Mouse (Mus musculus) lung, postnatal 0 days (tissue): ENCODE results near the gene Lhfpl2. TPM values are rescaled to one million over a fixed set of nuclear protein-coding genes. Genes with fewer than 3 reads are reported as not detected.

ENCODE experiments used
- ATAC-seq: fragments of 200-750 bp; cut with Nextera tagmentation; 2 replicates; pipeline ENCODE4 v1.8.0; 2017; ENCODE audit warnings: moderate library complexity
- DNase-seq: peaks from one replicate; pipeline ENCODE4 v3.0.0-alpha.2; 2016; ENCODE audit warnings: low spot score
- H3K27ac ChIP-seq: fragments of 300-500 bp; sonication (generic); 2 replicates; pipeline ENCODE4 v1.5.1; 2014; ENCODE audit warnings: antibody characterized with exemption, mild to moderate bottlenecking, low read length, mixed read lengths
- H3K27me3 ChIP-seq: fragments of 300-500 bp; sonication (generic); replicated peaks from 2 replicates; pipeline ENCODE4 v1.6.1; 2014; ENCODE audit warnings: low read length, mixed read lengths; ENCODE audit not compliant: insufficient read depth
- H3K36me3 ChIP-seq: fragments of 300-500 bp; sonication (generic); 2 replicates; pipeline ENCODE4 v1.6.1; 2014; ENCODE audit warnings: low read length, mixed read lengths; ENCODE audit not compliant: insufficient read depth
- H3K4me1 ChIP-seq: fragments of 300-500 bp; sonication (generic); 2 replicates; pipeline ENCODE4 v1.6.1; 2014; ENCODE audit warnings: antibody characterized with exemption, low read depth, low read length, mixed read lengths; ENCODE audit not compliant: insufficient read depth
- H3K4me2 ChIP-seq: fragments of 300-500 bp; sonication (generic); replicated peaks from 2 replicates; pipeline ENCODE4 v1.6.1; 2014; ENCODE audit warnings: low read depth, mild to moderate bottlenecking, low read length, moderate library complexity, mixed read lengths
- H3K4me3 ChIP-seq: fragments of 300-500 bp; sonication (generic); 2 replicates; pipeline ENCODE4 v1.5.1; 2014; ENCODE audit warnings: low read depth, low read length
- H3K9ac ChIP-seq: fragments of 300-500 bp; sonication (generic); replicated peaks from 2 replicates; pipeline ENCODE4 v1.6.1; 2014; ENCODE audit warnings: low read depth, mild to moderate bottlenecking
- H3K9me3 ChIP-seq: fragments of 300-500 bp; sonication (generic); 2 replicates; pipeline ENCODE4 v1.6.1; 2016; ENCODE audit warnings: low read length, mixed read lengths
- CTCF ChIP-seq: IDR thresholded peaks from 2 replicates; pipeline ENCODE4 v1.5.1; 2016; ENCODE audit warnings: antibody characterized with exemption, mild to moderate bottlenecking
- EP300 ChIP-seq: IDR thresholded peaks from 2 replicates; pipeline ENCODE4 v1.6.1; 2016; ENCODE audit warnings: antibody characterized with exemption, mild to moderate bottlenecking, control low read depth
- WGBS: fragments of 180-500 bp; shearing (Covaris S2); extraction: QIAGEN DNeasy Blood & Tissue Kit; methylation state at CpG from one replicate; pipeline ENCODE4 v1.1.7; 2014; 5-methylcytosine and 5-hydroxymethylcytosine counted together
- polyA plus RNA-seq: library from polyadenylated mRNA; unstranded; fragments of >200 nt; fragmentation: Nextera tagmentation; extraction: Ambion mirVana; gene quantifications from 2 replicates; pipeline ENCODE4 v1.2.1, GENCODE M21; 2015

The Lhfpl2 gene
- polyA plus RNA-seq, 1 experiment from 2014 or later, result 19.9 TPM

GRCm38 (mm10) chr13:94173633-94174576, 116.3 kb downstream of the Lhfpl2 start:
- Histone ChIP-seq H3K9me3 (no peaks in the 10 kb centered on the region), H3K27ac (no peak overlapping the region), H3K4me3 (peak overlapping the region; percentile 41), H3K36me3 (no peaks in the 10 kb centered on the region), H3K27me3 (no peaks in the 10 kb centered on the region), H3K9ac (peak overlapping the region; percentile 29; the same call in 1 of the 2 replicates), H3K4me2 (peak overlapping the region; percentile 89), H3K4me1 (peaks cover 12% of the 10 kb centered on the region; the same call in 1 of the 2 replicates)
- ATAC-seq (peak; percentile 52), DNase-seq (peak; percentile 36)
- 6% methylated on average over 45 of the region's 55 CpGs for WGBS
- TF ChIP-seq CTCF (no peak), EP300 (no peak)

DNA sequence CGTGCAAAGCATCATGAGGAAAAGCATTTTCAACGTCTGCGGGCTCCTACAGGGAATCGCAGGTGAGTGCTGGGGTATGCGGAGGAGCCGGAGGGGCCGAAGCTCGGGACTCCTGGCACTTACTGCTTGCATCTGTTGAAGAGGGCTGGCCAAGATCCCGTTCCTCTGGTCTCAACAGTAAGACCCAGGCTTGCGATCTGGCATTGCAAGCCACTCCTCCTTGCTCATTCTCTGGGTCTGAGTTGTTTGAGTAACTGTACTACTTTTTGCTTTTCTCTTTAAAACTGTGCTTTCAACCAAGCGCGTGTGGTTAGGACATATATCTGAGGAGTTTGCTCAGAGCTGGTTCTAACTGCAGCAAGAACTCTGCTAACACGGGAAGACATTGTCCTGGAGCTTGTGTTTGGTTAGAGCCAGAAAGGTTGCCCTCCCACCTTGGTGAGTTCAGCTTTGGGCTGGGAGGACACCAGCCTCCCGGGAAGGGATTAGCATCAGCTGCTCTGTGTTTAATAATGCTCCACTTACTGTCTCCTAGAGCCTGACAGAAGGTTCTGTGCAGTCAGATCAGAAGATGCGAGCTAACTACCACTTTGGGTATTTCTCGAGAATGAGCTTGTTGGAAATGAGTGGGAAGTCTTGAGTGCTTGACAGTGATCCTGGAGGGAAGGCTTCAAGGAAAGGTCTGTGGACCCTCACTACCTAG, 117.1 kb downstream of the Lhfpl2 start:
- Histone ChIP-seq H3K27ac (no peak overlapping the region), H3K9me3 (no peaks in the 10 kb centered on the region), H3K36me3 (no peaks in the 10 kb centered on the region), H3K9ac (no peak overlapping the region), H3K4me2 (peak overlapping the region; percentile 89), H3K27me3 (no peaks in the 10 kb centered on the region), H3K4me3 (peak overlapping the region; percentile 41), H3K4me1 (peaks cover 12% of the 10 kb centered on the region; the same call in 1 of the 2 replicates)
- DNase-seq, result peak; percentile 32
- no peak for ATAC-seq
- 26% methylated on average over 16 of the region's 16 CpGs for WGBS
- no peak for TF ChIP-seq EP300
- TF ChIP-seq CTCF, result no peak

- no peak for ATAC-seq
- no peak for DNase-seq
- TF ChIP-seq EP300, result no peak
- no peak for TF ChIP-seq CTCF
- H3K36me3 ChIP-seq, result no peaks in the 10 kb centered on the region
- WGBS, result 79% methylated on average over 6 of the region's 6 CpGs
- H3K9me3 ChIP-seq, result no peaks in the 10 kb centered on the region
- H3K27me3 ChIP-seq, result no peaks in the 10 kb centered on the region
- peaks cover 12% of the 10 kb centered on the region; the same call in 1 of the 2 replicates for H3K4me1 ChIP-seq
- no peak overlapping the region for H3K9ac ChIP-seq
- H3K4me3 ChIP-seq, result no peak overlapping the region
- no peak overlapping the region for H3K27ac ChIP-seq
- H3K4me2 ChIP-seq, result no peak overlapping the region
Measured at GRCm38 (mm10) chr13:94175379-94176050, 117.9 kb downstream of the Lhfpl2 start.

GRCm38 (mm10) chr13:94177148-94177547, 119.6 kb downstream of the Lhfpl2 start:
- H3K4me1 ChIP-seq, result peaks cover 12% of the 10 kb centered on the region; the same call in 1 of the 2 replicates
- WGBS, result 48% methylated on average over 7 of the region's 7 CpGs

GRCm38 (mm10) chr13:94178401-94179040, 120.9 kb downstream of the Lhfpl2 start:
- WGBS, result 57% methylated on average over 11 of the region's 11 CpGs
- peak; percentile 63 for DNase-seq
- ATAC-seq, result peak; percentile 61

More at GRCm38 (mm10) chr13:94177148-94177547, 119.6 kb downstream of the Lhfpl2 start:
- H3K36me3 ChIP-seq, result no peaks in the 10 kb centered on the region
- TF ChIP-seq CTCF, result peak; percentile 72
- no peak for TF ChIP-seq EP300
- no peak overlapping the region for H3K4me3 ChIP-seq
- H3K4me2 ChIP-seq, result no peak overlapping the region
- H3K27ac ChIP-seq, result no peak overlapping the region
- no peak overlapping the region for H3K9ac ChIP-seq
- ATAC-seq (no peak), DNase-seq (peak; percentile 46)
- no peaks in the 10 kb centered on the region for H3K27me3 ChIP-seq
- no peaks in the 10 kb centered on the region for H3K9me3 ChIP-seq

More at GRCm38 (mm10) chr13:94178401-94179040, 120.9 kb downstream of the Lhfpl2 start:
- 0 out of 2 replicates have a peak overlapping the region, but pooled peaks have one; percentile 20 for H3K27ac ChIP-seq
- TF ChIP-seq EP300 (no peak), CTCF (no peak)
- no peak overlapping the region for H3K9ac ChIP-seq
- no peaks in the 10 kb centered on the region for H3K36me3 ChIP-seq
- no peak overlapping the region for H3K4me2 ChIP-seq
- H3K4me1 ChIP-seq, result peaks cover 12% of the 10 kb centered on the region; the same call in 1 of the 2 replicates
- no peaks in the 10 kb centered on the region for H3K27me3 ChIP-seq
- no peak overlapping the region for H3K4me3 ChIP-seq
- no peaks in the 10 kb centered on the region for H3K9me3 ChIP-seq
